Mouse (Mus musculus): ENCODE measurements around the gene Dcakd. TPM values are rescaled to one million over a fixed set of nuclear protein-coding genes. Genes with fewer than 3 reads are reported as not detected.

Dcakd gene
- polyA plus RNA-seq, 1 experiment from 2014 or later = 220 TPM

- no peaks in the 10 kb centered on the region for H3K9me3 ChIP-seq (replicated peaks; ENCODE audit: control insufficient read depth, low read length)
- H3K36me3 ChIP-seq (ENCODE audit: control insufficient read depth, insufficient read depth, low read length) = peaks cover 12% of the 10 kb centered on the region; the same call in 1 of the 2 replicates
- ATAC-seq = no peak
- no peak for DNase-seq (ENCODE audit: low spot score)
- H3K9ac ChIP-seq (ENCODE audit: low read length) = no peak overlapping the region
- no peak overlapping the region for H3K27ac ChIP-seq (ENCODE audit: low read depth, low read length)
- H3K4me1 ChIP-seq (ENCODE audit: control insufficient read depth, insufficient read depth, low read length) = no peaks in the 10 kb centered on the region
- no peak overlapping the region for H3K4me2 ChIP-seq (ENCODE audit: low read length)
- 90% methylated on average over 8 of the region's 8 CpGs for WGBS
- H3K27me3 ChIP-seq (replicated peaks; ENCODE audit: control insufficient read depth, insufficient read depth, low read length) = no peaks in the 10 kb centered on the region
- no peak overlapping the region for H3K4me3 ChIP-seq (ENCODE audit: low read depth, low read length)
Measured at GRCm38 (mm10) chr11:103036881-103037465, 8.8 kb upstream of the Dcakd start.

- no peak overlapping the region for H3K4me2 ChIP-seq (ENCODE audit: low read length)
- peaks cover 12% of the 10 kb centered on the region; the same call in 1 of the 2 replicates for H3K36me3 ChIP-seq (ENCODE audit: control insufficient read depth, insufficient read depth, low read length)
- 80% methylated on average over 6 of the region's 6 CpGs for WGBS
- H3K27me3 ChIP-seq (replicated peaks; ENCODE audit: control insufficient read depth, insufficient read depth, low read length) = no peaks in the 10 kb centered on the region
- no peak for DNase-seq (ENCODE audit: low spot score)
- H3K9ac ChIP-seq (ENCODE audit: low read length) = no peak overlapping the region
- H3K9me3 ChIP-seq (replicated peaks; ENCODE audit: control insufficient read depth, low read length) = no peaks in the 10 kb centered on the region
- no peaks in the 10 kb centered on the region for H3K4me1 ChIP-seq (ENCODE audit: control insufficient read depth, insufficient read depth, low read length)
- H3K4me3 ChIP-seq (ENCODE audit: low read depth, low read length) = no peak overlapping the region
- no peak for ATAC-seq
- H3K27ac ChIP-seq (ENCODE audit: low read depth, low read length) = no peak overlapping the region
Measured at GRCm38 (mm10) chr11:103035007-103035406, 6.9 kb upstream of the Dcakd start.

GRCm38 (mm10) chr11:103033030-103033429, 4.9 kb upstream of the Dcakd start:
- Histone ChIP-seq H3K9me3 (replicated peaks; ENCODE audit: control insufficient read depth, low read length) (no peaks in the 10 kb centered on the region), H3K4me2 (ENCODE audit: low read length) (no peak overlapping the region), H3K27ac (ENCODE audit: low read depth, low read length) (no peak overlapping the region), H3K36me3 (ENCODE audit: control insufficient read depth, insufficient read depth, low read length) (peaks cover 12% of the 10 kb centered on the region; the same call in 1 of the 2 replicates), H3K27me3 (replicated peaks; ENCODE audit: control insufficient read depth, insufficient read depth, low read length) (no peaks in the 10 kb centered on the region), H3K4me3 (ENCODE audit: low read depth, low read length) (no peak overlapping the region), H3K9ac (ENCODE audit: low read length) (no peak overlapping the region), H3K4me1 (ENCODE audit: control insufficient read depth, insufficient read depth, low read length) (peaks cover 6% of the 10 kb centered on the region)
- no peak for ATAC-seq
- DNase-seq (ENCODE audit: low spot score) = no peak
- WGBS = 96% methylated on average over 3 of the region's 3 CpGs

- Histone ChIP-seq H3K9me3 (replicated peaks; ENCODE audit: control insufficient read depth, low read length) (no peaks in the 10 kb centered on the region), H3K36me3 (ENCODE audit: control insufficient read depth, insufficient read depth, low read length) (0 out of 2 replicates have a peak, but pooled peaks cover 6% of the 10 kb centered on the region), H3K27me3 (replicated peaks; ENCODE audit: control insufficient read depth, insufficient read depth, low read length) (no peaks in the 10 kb centered on the region), H3K4me3 (ENCODE audit: low read depth, low read length) (peak overlapping the region; percentile 60), H3K4me2 (ENCODE audit: low read length) (peak overlapping the region; percentile 75), H3K27ac (ENCODE audit: low read depth, low read length) (0 out of 2 replicates have a peak overlapping the region, but pooled peaks have one; percentile 27), H3K4me1 (ENCODE audit: control insufficient read depth, insufficient read depth, low read length) (peaks cover 14% of the 10 kb centered on the region), H3K9ac (ENCODE audit: low read length) (peak overlapping the region; percentile 67)
- DNase-seq (ENCODE audit: low spot score) (no peak), ATAC-seq (peak; percentile 30)
- 12% methylated on average over 8 of the region's 8 CpGs for WGBS
Measured at GRCm38 (mm10) chr11:103027570-103028175, 460 bp downstream of the Dcakd start.

- ATAC-seq (no peak), DNase-seq (ENCODE audit: low spot score) (no peak)
- Histone ChIP-seq H3K4me2 (ENCODE audit: low read length) (peak overlapping the region; percentile 75; the same call in 1 of the 2 replicates), H3K36me3 (ENCODE audit: control insufficient read depth, insufficient read depth, low read length) (0 out of 2 replicates have a peak, but pooled peaks cover 3% of the 10 kb centered on the region), H3K9me3 (replicated peaks; ENCODE audit: control insufficient read depth, low read length) (no peaks in the 10 kb centered on the region), H3K4me1 (ENCODE audit: control insufficient read depth, insufficient read depth, low read length) (peaks cover 14% of the 10 kb centered on the region), H3K27me3 (replicated peaks; ENCODE audit: control insufficient read depth, insufficient read depth, low read length) (no peaks in the 10 kb centered on the region), H3K27ac (ENCODE audit: low read depth, low read length) (no peak overlapping the region), H3K4me3 (ENCODE audit: low read depth, low read length) (no peak overlapping the region), H3K9ac (ENCODE audit: low read length) (no peak overlapping the region)
- WGBS = 96% methylated on average over 3 of the region's 3 CpGs
Measured at GRCm38 (mm10) chr11:103026901-103027300, 1.2 kb downstream of the Dcakd start.

GRCm38 (mm10) chr11:103023974-103024373, 4.2 kb downstream of the Dcakd start:
- Histone ChIP-seq H3K4me3 (ENCODE audit: low read depth, low read length) (no peak overlapping the region), H3K9ac (ENCODE audit: low read length) (no peak overlapping the region), H3K9me3 (replicated peaks; ENCODE audit: control insufficient read depth, low read length) (no peaks in the 10 kb centered on the region), H3K4me2 (ENCODE audit: low read length) (no peak overlapping the region), H3K4me1 (ENCODE audit: control insufficient read depth, insufficient read depth, low read length) (peaks cover 8% of the 10 kb centered on the region), H3K27ac (ENCODE audit: low read depth, low read length) (no peak overlapping the region), H3K36me3 (ENCODE audit: control insufficient read depth, insufficient read depth, low read length) (0 out of 2 replicates have a peak, but pooled peaks cover 3% of the 10 kb centered on the region), H3K27me3 (replicated peaks; ENCODE audit: control insufficient read depth, insufficient read depth, low read length) (no peaks in the 10 kb centered on the region)
- 85% methylated on average over 3 of the region's 3 CpGs for WGBS
- ATAC-seq (no peak), DNase-seq (ENCODE audit: low spot score) (no peak)

- ATAC-seq (no peak), DNase-seq (ENCODE audit: low spot score) (no peak)
- 69% methylated on average over 3 of the region's 3 CpGs for WGBS
- Histone ChIP-seq H3K27ac (ENCODE audit: low read depth, low read length) (no peak overlapping the region), H3K36me3 (ENCODE audit: control insufficient read depth, insufficient read depth, low read length) (0 out of 2 replicates have a peak, but pooled peaks cover 3% of the 10 kb centered on the region), H3K27me3 (replicated peaks; ENCODE audit: control insufficient read depth, insufficient read depth, low read length) (no peaks in the 10 kb centered on the region), H3K4me1 (ENCODE audit: control insufficient read depth, insufficient read depth, low read length) (peaks cover 3% of the 10 kb centered on the region), H3K4me3 (ENCODE audit: low read depth, low read length) (no peak overlapping the region), H3K9me3 (replicated peaks; ENCODE audit: control insufficient read depth, low read length) (no peaks in the 10 kb centered on the region), H3K4me2 (ENCODE audit: low read length) (no peak overlapping the region), H3K9ac (ENCODE audit: low read length) (no peak overlapping the region)
Measured at GRCm38 (mm10) chr11:103020713-103021335, 7.3 kb downstream of the Dcakd start.

GRCm38 (mm10) chr11:103019325-103019724, 8.8 kb downstream of the Dcakd start:
- 89% methylated on average over 7 of the region's 7 CpGs for WGBS
- H3K9me3 ChIP-seq (replicated peaks; ENCODE audit: control insufficient read depth, low read length) = no peaks in the 10 kb centered on the region
- no peak overlapping the region for H3K9ac ChIP-seq (ENCODE audit: low read length)
- no peak overlapping the region for H3K4me3 ChIP-seq (ENCODE audit: low read depth, low read length)
- ATAC-seq = no peak
- DNase-seq (ENCODE audit: low spot score) = no peak
- no peak overlapping the region for H3K4me2 ChIP-seq (ENCODE audit: low read length)
- H3K36me3 ChIP-seq (ENCODE audit: control insufficient read depth, insufficient read depth, low read length) = no peaks in the 10 kb centered on the region
- peaks cover 11% of the 10 kb centered on the region for H3K4me1 ChIP-seq (ENCODE audit: control insufficient read depth, insufficient read depth, low read length)
- H3K27me3 ChIP-seq (replicated peaks; ENCODE audit: control insufficient read depth, insufficient read depth, low read length) = no peaks in the 10 kb centered on the region
- no peak overlapping the region for H3K27ac ChIP-seq (ENCODE audit: low read depth, low read length)

- H3K9me3 ChIP-seq (replicated peaks; ENCODE audit: control insufficient read depth, low read length) = no peaks in the 10 kb centered on the region
- no peak overlapping the region for H3K9ac ChIP-seq (ENCODE audit: low read length)
- 79% methylated on average over 6 of the region's 6 CpGs for WGBS
- ATAC-seq (no peak), DNase-seq (ENCODE audit: low spot score) (no peak)
- H3K4me1 ChIP-seq (ENCODE audit: control insufficient read depth, insufficient read depth, low read length) = peaks cover 11% of the 10 kb centered on the region
- no peak overlapping the region for H3K27ac ChIP-seq (ENCODE audit: low read depth, low read length)
- no peak overlapping the region for H3K4me2 ChIP-seq (ENCODE audit: low read length)
- H3K4me3 ChIP-seq (ENCODE audit: low read depth, low read length) = no peak overlapping the region
- H3K36me3 ChIP-seq (ENCODE audit: control insufficient read depth, insufficient read depth, low read length) = no peaks in the 10 kb centered on the region
- H3K27me3 ChIP-seq (replicated peaks; ENCODE audit: control insufficient read depth, insufficient read depth, low read length) = no peaks in the 10 kb centered on the region
Measured at GRCm38 (mm10) chr11:103018860-103019259, 9.3 kb downstream of the Dcakd start.
